Mouse (Mus musculus): ENCODE measurements around the gene Itpr1. TPM values are rescaled to one million over a fixed set of nuclear protein-coding genes. Genes with fewer than 3 reads are reported as not detected.

Gene Itpr1
- polyA plus RNA-seq, 2 experiments, result 10.7 to 17.1 TPM

- 45% methylated on average over 12 of the region's 12 CpGs for WGBS
- Histone ChIP-seq H3K4me3 (replicated peaks; ENCODE audit: low read length) (no peak overlapping the region), H3K36me3 (ENCODE audit: control insufficient read depth, insufficient read depth, low read length) (no peaks in the 10 kb centered on the region), H3K9me3 (ENCODE audit: control insufficient read depth, low read length) (no peaks in the 10 kb centered on the region), H3K4me2 (replicated peaks; ENCODE audit: low read depth, low read length, severe bottlenecking) (no peak overlapping the region), H3K27ac (replicated peaks; ENCODE audit: low read depth, low read length) (no peak overlapping the region), H3K4me1 (ENCODE audit: control insufficient read depth, insufficient read depth, low read length) (peaks cover 2% of the 10 kb centered on the region; the same call in 1 of the 2 replicates), H3K9ac (ENCODE audit: low read depth, low read length, severe bottlenecking) (no peak overlapping the region), H3K27me3 (ENCODE audit: control insufficient read depth, insufficient read depth, low read length) (no peaks in the 10 kb centered on the region)
- no peak for TF ChIP-seq POLR2A (IDR thresholded peaks at IDR 0.05; ENCODE audit: borderline replicate concordance, extremely low read depth, insufficient read depth, insufficient read length)
- no peak for ATAC-seq (ENCODE audit: low FRiP score, low read depth)
- DNase-seq (ENCODE audit: low spot score), result no peak
Observed at GRCm38 (mm10) chr6:108531324-108532311, 318.7 kb downstream of the Itpr1 start.

GRCm38 (mm10) chr6:108532486-108533179 is 319.7 kb downstream of the Itpr1 start:
- no peaks in the 10 kb centered on the region for H3K27me3 ChIP-seq (ENCODE audit: control insufficient read depth, insufficient read depth, low read length)
- H3K9me3 ChIP-seq (ENCODE audit: control insufficient read depth, low read length), result no peaks in the 10 kb centered on the region
- H3K27ac ChIP-seq (replicated peaks; ENCODE audit: low read depth, low read length), result no peak overlapping the region
- H3K4me3 ChIP-seq (replicated peaks; ENCODE audit: low read length), result no peak overlapping the region
- H3K4me2 ChIP-seq (replicated peaks; ENCODE audit: low read depth, low read length, severe bottlenecking), result no peak overlapping the region
- DNase-seq (ENCODE audit: low spot score) (peak; percentile 17), ATAC-seq (ENCODE audit: low FRiP score, low read depth) (peak; percentile 23; the same call in 1 of the 2 replicates)
- H3K36me3 ChIP-seq (ENCODE audit: control insufficient read depth, insufficient read depth, low read length), result no peaks in the 10 kb centered on the region
- TF ChIP-seq POLR2A (IDR thresholded peaks at IDR 0.05; ENCODE audit: borderline replicate concordance, extremely low read depth, insufficient read depth, insufficient read length), result no peak
- no peak overlapping the region for H3K9ac ChIP-seq (ENCODE audit: low read depth, low read length, severe bottlenecking)
- H3K4me1 ChIP-seq (ENCODE audit: control insufficient read depth, insufficient read depth, low read length), result peaks cover 6% of the 10 kb centered on the region; the same call in 1 of the 2 replicates
- WGBS, result 76% methylated on average over 10 of the region's 10 CpGs

GRCm38 (mm10) chr6:108534139-108534538 is 321.2 kb downstream of the Itpr1 start:
- no peaks in the 10 kb centered on the region for H3K9me3 ChIP-seq (ENCODE audit: control insufficient read depth, low read length)
- WGBS, result 85% methylated on average over 5 of the region's 5 CpGs
- no peak overlapping the region for H3K4me3 ChIP-seq (replicated peaks; ENCODE audit: low read length)
- no peak overlapping the region for H3K4me2 ChIP-seq (replicated peaks; ENCODE audit: low read depth, low read length, severe bottlenecking)
- H3K27me3 ChIP-seq (ENCODE audit: control insufficient read depth, insufficient read depth, low read length), result no peaks in the 10 kb centered on the region
- ATAC-seq (ENCODE audit: low FRiP score, low read depth) (no peak), DNase-seq (ENCODE audit: low spot score) (no peak)
- H3K36me3 ChIP-seq (ENCODE audit: control insufficient read depth, insufficient read depth, low read length), result no peaks in the 10 kb centered on the region
- H3K9ac ChIP-seq (ENCODE audit: low read depth, low read length, severe bottlenecking), result no peak overlapping the region
- H3K4me1 ChIP-seq (ENCODE audit: control insufficient read depth, insufficient read depth, low read length), result peaks cover 6% of the 10 kb centered on the region; the same call in 1 of the 2 replicates
- H3K27ac ChIP-seq (replicated peaks; ENCODE audit: low read depth, low read length), result no peak overlapping the region
- no peak for TF ChIP-seq POLR2A (IDR thresholded peaks at IDR 0.05; ENCODE audit: borderline replicate concordance, extremely low read depth, insufficient read depth, insufficient read length)

GRCm38 (mm10) chr6:108534596-108534995 is 321.7 kb downstream of the Itpr1 start:
- Histone ChIP-seq H3K4me3 (replicated peaks; ENCODE audit: low read length) (no peak overlapping the region), H3K9me3 (ENCODE audit: control insufficient read depth, low read length) (no peaks in the 10 kb centered on the region), H3K27ac (replicated peaks; ENCODE audit: low read depth, low read length) (no peak overlapping the region), H3K27me3 (ENCODE audit: control insufficient read depth, insufficient read depth, low read length) (no peaks in the 10 kb centered on the region), H3K9ac (ENCODE audit: low read depth, low read length, severe bottlenecking) (no peak overlapping the region), H3K36me3 (ENCODE audit: control insufficient read depth, insufficient read depth, low read length) (no peaks in the 10 kb centered on the region), H3K4me2 (replicated peaks; ENCODE audit: low read depth, low read length, severe bottlenecking) (no peak overlapping the region), H3K4me1 (ENCODE audit: control insufficient read depth, insufficient read depth, low read length) (peaks cover 6% of the 10 kb centered on the region; the same call in 1 of the 2 replicates)
- no peak for ATAC-seq (ENCODE audit: low FRiP score, low read depth)
- no peak for DNase-seq (ENCODE audit: low spot score)
- no peak for TF ChIP-seq POLR2A (IDR thresholded peaks at IDR 0.05; ENCODE audit: borderline replicate concordance, extremely low read depth, insufficient read depth, insufficient read length)
- 71% methylated on average over 6 of the region's 6 CpGs for WGBS

GRCm38 (mm10) chr6:108535309-108535708 is 322.4 kb downstream of the Itpr1 start:
- TF ChIP-seq POLR2A (IDR thresholded peaks at IDR 0.05; ENCODE audit: borderline replicate concordance, extremely low read depth, insufficient read depth, insufficient read length), result no peak
- Histone ChIP-seq H3K36me3 (ENCODE audit: control insufficient read depth, insufficient read depth, low read length) (no peaks in the 10 kb centered on the region), H3K27me3 (ENCODE audit: control insufficient read depth, insufficient read depth, low read length) (no peaks in the 10 kb centered on the region), H3K4me2 (replicated peaks; ENCODE audit: low read depth, low read length, severe bottlenecking) (no peak overlapping the region), H3K9me3 (ENCODE audit: control insufficient read depth, low read length) (no peaks in the 10 kb centered on the region), H3K4me3 (replicated peaks; ENCODE audit: low read length) (no peak overlapping the region), H3K9ac (ENCODE audit: low read depth, low read length, severe bottlenecking) (no peak overlapping the region), H3K27ac (replicated peaks; ENCODE audit: low read depth, low read length) (no peak overlapping the region), H3K4me1 (ENCODE audit: control insufficient read depth, insufficient read depth, low read length) (peaks cover 6% of the 10 kb centered on the region; the same call in 1 of the 2 replicates)
- DNase-seq (ENCODE audit: low spot score) (no peak), ATAC-seq (ENCODE audit: low FRiP score, low read depth) (no peak)
- 78% methylated on average over 4 of the region's 4 CpGs for WGBS
